Mouse (Mus musculus) mouse embryonic stem cell (cell line): ENCODE data around the gene G530012D18Rik.
"Not testable (repeated sequence)": the region's sequence is repeated elsewhere in the genome, so short reads cannot be mapped to it uniquely, and the experiment has no call there.

Experiments
- in situ Hi-C, 2 experiments: fragments of 300-500 bp; cut with MboI; formaldehyde crosslinking; loops; 1 replicate in 1 of 2; 3 replicates in 1 of 2; pipeline ENCODE4 v1.14.3; 2019 to 2020; ENCODE audit warnings: low sequenced_read_pairs in 2 of 2, low pct_unique_long_range_greater_than_20kb in 1 of 2, mixed read lengths in 1 of 2; ENCODE audit not compliant: unreplicated experiment in 1 of 2

Gene G530012D18Rik

GRCm38 (mm10) chr1:85575376-85575775, at the start of gene G530012D18Rik:
Gene G530012D18Rik, plus strand, starts transcription at chr1:85575676.
- in situ Hi-C loops = not testable (repeated sequence)

GRCm38 (mm10) chr1:85526401-85526800, 49.1 kb upstream of the G530012D18Rik start:
- in situ Hi-C loops = not testable (repeated sequence)

GRCm38 (mm10) chr1:85528451-85529110, 46.9 kb upstream of the G530012D18Rik start:
- in situ Hi-C loops = not testable (repeated sequence)

GRCm38 (mm10) chr1:85543818-85544217, 31.7 kb upstream of the G530012D18Rik start:
- in situ Hi-C loops = not testable (repeated sequence)

GRCm38 (mm10) chr1:85546442-85546841, 29.0 kb upstream of the G530012D18Rik start:
- in situ Hi-C loops = not testable (repeated sequence)

GRCm38 (mm10) chr1:85555261-85555660, 20.2 kb upstream of the G530012D18Rik start:
- in situ Hi-C loops = not testable (repeated sequence)

GRCm38 (mm10) chr1:85573554-85573953, 1.9 kb upstream of the G530012D18Rik start:
- in situ Hi-C loops = not testable (repeated sequence)

GRCm38 (mm10) chr1:85578372-85579010, 3.0 kb downstream of the G530012D18Rik start:
- in situ Hi-C loops = not testable (repeated sequence)

- in situ Hi-C loops = not testable (repeated sequence)
Measured at GRCm38 (mm10) chr1:85579199-85580147, 4.0 kb downstream of the G530012D18Rik start.

- in situ Hi-C loops = not testable (repeated sequence)
Measured at GRCm38 (mm10) chr1:85580148-85580534, 4.7 kb downstream of the G530012D18Rik start.

GRCm38 (mm10) chr1:85580578-85580977, 5.1 kb downstream of the G530012D18Rik start:
- in situ Hi-C loops = not testable (repeated sequence)

- in situ Hi-C loops = not testable (repeated sequence)
Measured at GRCm38 (mm10) chr1:85581518-85581917, 6.0 kb downstream of the G530012D18Rik start.

GRCm38 (mm10) chr1:85588697-85589096, 13.2 kb downstream of the G530012D18Rik start:
- in situ Hi-C loops = not testable (repeated sequence)

- in situ Hi-C loops = not testable (repeated sequence)
Measured at GRCm38 (mm10) chr1:85592526-85592925, 17.1 kb downstream of the G530012D18Rik start.

- in situ Hi-C loops = not testable (repeated sequence)
Measured at GRCm38 (mm10) chr1:85598271-85599012, 23.0 kb downstream of the G530012D18Rik start, which contains the start of gene Sp110. Gene Sp110, minus strand, starts transcription at chr1:85598817.

- in situ Hi-C loops = not testable (repeated sequence)
Measured at GRCm38 (mm10) chr1:85600078-85600477, 24.6 kb downstream of the G530012D18Rik start, which contains the start of gene Sp140. Gene Sp140, plus strand, starts transcription at chr1:85600378.

GRCm38 (mm10) chr1:85600794-85601193, 25.3 kb downstream of the G530012D18Rik start:
- in situ Hi-C loops = not testable (repeated sequence)

- in situ Hi-C loops = not testable (repeated sequence)
Measured at GRCm38 (mm10) chr1:85604341-85604740, 28.9 kb downstream of the G530012D18Rik start.
